Mouse (Mus musculus) neural tube, embryonic 13.5 days (tissue): ENCODE data around the gene Pakap. TPM values are rescaled to one million over a fixed set of nuclear protein-coding genes. Genes with fewer than 3 reads are reported as not detected.

ENCODE experiments used
- ATAC-seq: fragments of 200-750 bp; cut with Nextera tagmentation; 2 replicates; pipeline ENCODE4 v1.8.0; 2017; ENCODE audit warnings: low read depth, mild to moderate bottlenecking, moderate TSS enrichment, moderate library complexity
- H3K27ac ChIP-seq: fragments of 300-500 bp; sonication (generic); replicated peaks from 2 replicates; pipeline ENCODE4 v1.5.1; 2015; ENCODE audit warnings: moderate library complexity, mild to moderate bottlenecking, inconsistent platforms
- H3K27me3 ChIP-seq: fragments of 300-500 bp; sonication (generic); 2 replicates; pipeline ENCODE4 v1.6.1; 2015; ENCODE audit warnings: mild to moderate bottlenecking, inconsistent platforms
- H3K36me3 ChIP-seq: fragments of 300-500 bp; sonication (generic); 2 replicates; pipeline ENCODE4 v1.6.1; 2015; ENCODE audit warnings: mild to moderate bottlenecking, inconsistent platforms
- H3K4me1 ChIP-seq: fragments of 300-500 bp; sonication (generic); replicated peaks from 2 replicates; pipeline ENCODE4 v1.6.1; 2015; ENCODE audit warnings: inconsistent platforms
- H3K4me2 ChIP-seq: fragments of 300-500 bp; sonication (generic); 2 replicates; pipeline ENCODE4 v1.6.1; 2015; ENCODE audit warnings: inconsistent platforms, mild to moderate bottlenecking, moderate library complexity
- H3K4me3 ChIP-seq: fragments of 300-500 bp; sonication (generic); 2 replicates; pipeline ENCODE4 v1.5.1; 2015; ENCODE audit warnings: mild to moderate bottlenecking, inconsistent platforms
- H3K9ac ChIP-seq: fragments of 300-500 bp; sonication (generic); 2 replicates; pipeline ENCODE4 v1.6.1; 2015; ENCODE audit warnings: moderate library complexity, mild to moderate bottlenecking, inconsistent platforms
- H3K9me3 ChIP-seq: fragments of 300-500 bp; sonication (generic); 2 replicates; pipeline ENCODE4 v1.6.1; 2016; ENCODE audit warnings: inconsistent platforms
- WGBS: fragments of 180-500 bp; shearing (Covaris S2); methylation state at CpG from one replicate; pipeline ENCODE4 v1.1.7; 2015; 5-methylcytosine and 5-hydroxymethylcytosine counted together
- polyA plus RNA-seq: library from polyadenylated mRNA; unstranded; fragments of >200 nt; fragmentation: Nextera tagmentation; extraction: Ambion mirVana; gene quantifications from 2 replicates; pipeline ENCODE4 v1.2.1, GENCODE M21; 2015

Gene Pakap
- polyA plus RNA-seq, 1 experiment from 2014 or later, result 9.1 TPM

DNA sequence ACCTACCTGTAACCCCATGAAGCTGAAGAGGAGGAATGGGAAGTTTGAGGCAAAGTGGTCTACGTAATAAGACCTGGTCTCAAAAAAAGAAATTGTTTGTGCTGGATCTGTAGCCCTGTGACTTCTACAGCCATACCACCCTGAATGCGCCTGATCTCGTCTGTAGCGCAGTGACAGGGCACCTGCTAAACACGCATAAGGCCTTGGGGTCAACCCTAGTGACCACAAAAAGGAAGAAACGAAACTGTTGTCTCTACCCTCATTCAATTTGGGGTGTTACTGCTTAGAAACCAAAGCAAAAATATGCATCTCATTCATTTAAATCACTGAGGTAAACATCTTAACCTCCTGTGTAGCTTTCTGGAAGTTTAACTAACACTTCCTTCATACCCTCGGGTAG is 136.6 kb downstream of the Pakap start:
- no peak for ATAC-seq
- Histone ChIP-seq H3K27me3 (no peaks in the 10 kb centered on the region), H3K27ac (no peak overlapping the region), H3K4me2 (no peak overlapping the region), H3K9ac (no peak overlapping the region), H3K36me3 (no peaks in the 10 kb centered on the region), H3K9me3 (no peaks in the 10 kb centered on the region), H3K4me3 (no peak overlapping the region), H3K4me1 (peaks cover 9% of the 10 kb centered on the region)
- 83% methylated on average over 7 of the region's 7 CpGs for WGBS

DNA sequence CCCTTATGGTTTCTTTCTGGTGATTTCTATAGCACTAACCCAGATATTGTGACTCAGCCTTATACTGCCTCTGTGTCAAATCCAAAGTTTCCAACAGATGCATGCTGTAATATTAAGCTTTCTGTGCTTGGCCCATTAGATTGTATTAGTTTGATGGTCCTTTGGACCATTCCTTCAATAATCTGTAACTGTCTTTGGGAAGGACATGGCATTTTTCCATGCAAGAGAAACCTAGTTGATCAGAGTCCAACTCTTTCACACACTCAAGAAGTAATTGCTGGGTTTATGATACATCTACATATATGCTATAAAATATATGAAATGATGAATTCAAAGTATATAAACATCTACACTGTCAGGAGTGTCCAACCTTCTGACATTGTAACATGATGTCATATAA is 147.9 kb downstream of the Pakap start:
- Histone ChIP-seq H3K27ac (no peak overlapping the region), H3K9ac (no peak overlapping the region), H3K9me3 (no peaks in the 10 kb centered on the region), H3K36me3 (no peaks in the 10 kb centered on the region), H3K4me2 (no peak overlapping the region), H3K4me1 (no peaks in the 10 kb centered on the region; the same call in 1 of the 2 replicates), H3K4me3 (no peak overlapping the region), H3K27me3 (no peaks in the 10 kb centered on the region)
- ATAC-seq, result no peak

DNA sequence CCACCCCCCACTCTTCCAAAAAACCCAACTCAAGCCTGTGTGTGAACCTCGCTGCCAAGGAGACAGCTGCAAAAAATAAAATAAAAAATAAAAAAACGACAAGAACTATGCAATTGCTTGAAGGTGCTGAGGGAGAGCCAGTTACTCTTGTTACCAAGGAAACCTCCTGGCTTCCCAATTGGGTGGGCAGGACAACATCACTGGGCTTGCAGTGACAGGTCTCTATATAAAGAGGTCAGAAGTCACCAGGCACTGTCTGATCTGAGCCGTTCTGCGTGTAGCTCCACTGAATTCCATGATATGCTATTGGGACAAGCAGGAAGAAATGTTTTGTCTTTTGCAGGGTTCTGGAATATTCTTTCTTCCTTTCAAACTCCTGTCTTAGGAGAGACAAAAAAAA is 148.8 kb downstream of the Pakap start:
- no peak for ATAC-seq
- Histone ChIP-seq H3K4me1 (no peaks in the 10 kb centered on the region; the same call in 1 of the 2 replicates), H3K9me3 (no peaks in the 10 kb centered on the region), H3K27ac (no peak overlapping the region), H3K9ac (no peak overlapping the region), H3K4me3 (no peak overlapping the region), H3K36me3 (no peaks in the 10 kb centered on the region), H3K4me2 (no peak overlapping the region), H3K27me3 (no peaks in the 10 kb centered on the region)
- 36% methylated on average over 4 of the region's 4 CpGs for WGBS

DNA sequence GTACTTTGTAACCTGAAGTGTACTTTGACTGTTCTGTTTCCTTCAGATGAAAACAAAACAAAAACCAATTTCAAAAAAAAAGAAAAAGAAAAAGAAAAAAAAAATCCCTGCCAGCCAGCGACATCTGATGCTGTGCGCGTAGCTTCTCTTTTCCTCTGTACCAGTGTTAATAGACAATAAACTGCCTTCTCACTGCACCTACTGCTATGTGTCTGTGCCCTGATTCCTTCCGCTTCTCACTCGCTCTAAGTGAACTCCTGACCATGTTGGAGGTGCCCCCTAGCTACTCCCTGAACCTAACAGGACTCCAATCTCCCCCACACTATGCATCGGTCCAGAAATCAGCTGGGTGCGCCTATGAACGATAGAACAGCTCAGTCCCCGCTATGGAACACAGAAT is 149.4 kb downstream of the Pakap start, which contains the start of gene Akap2:
Gene Akap2 (plus strand): TSS at position 304 of the 400 bp plus-strand sequence.
- WGBS, result 84% methylated on average over 9 of the region's 9 CpGs

DNA sequence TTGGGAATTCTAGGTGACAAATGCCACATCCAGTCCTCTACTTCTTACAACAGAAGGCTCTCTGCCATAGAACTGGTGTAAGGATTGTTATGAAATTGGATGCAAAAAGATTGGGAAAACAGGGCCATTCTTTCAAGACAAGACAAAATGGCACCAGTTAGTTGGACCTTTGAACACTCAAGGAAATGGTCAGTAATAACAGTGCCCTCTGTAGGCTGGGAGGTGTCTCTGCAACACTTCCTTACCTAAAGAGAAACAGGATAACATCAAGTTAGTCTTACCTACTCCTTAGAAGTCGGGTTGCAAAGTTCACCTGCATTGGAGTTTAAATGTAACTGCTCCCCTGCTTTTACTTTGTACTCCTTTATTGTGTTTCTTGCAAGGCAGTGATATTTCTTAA is 151.4 kb downstream of the Pakap start:
- H3K36me3 ChIP-seq, result no peaks in the 10 kb centered on the region
- H3K4me1 ChIP-seq, result no peaks in the 10 kb centered on the region; the same call in 1 of the 2 replicates
- no peak overlapping the region for H3K4me2 ChIP-seq
- H3K27me3 ChIP-seq, result no peaks in the 10 kb centered on the region
- no peak overlapping the region for H3K9ac ChIP-seq
- H3K4me3 ChIP-seq, result no peak overlapping the region
- no peak for ATAC-seq
- no peaks in the 10 kb centered on the region for H3K9me3 ChIP-seq
- WGBS, result 95% methylated on average over 1 of the region's 1 CpGs
- no peak overlapping the region for H3K27ac ChIP-seq

More for the DNA sequence above, 149.4 kb downstream of the Pakap start, which contains the start of gene Akap2:
- no peaks in the 10 kb centered on the region for H3K9me3 ChIP-seq
- H3K36me3 ChIP-seq, result no peaks in the 10 kb centered on the region
- H3K27ac ChIP-seq, result no peak within 1 kb of the TSS
- ATAC-seq, result no peak
- H3K9ac ChIP-seq, result no peak within 1 kb of the TSS
- H3K4me1 ChIP-seq, result no peaks in the 10 kb centered on the region; the same call in 1 of the 2 replicates
- no peaks in the 10 kb centered on the region for H3K27me3 ChIP-seq
- H3K4me3 ChIP-seq, result no peak within 1 kb of the TSS
- no peak within 1 kb of the TSS for H3K4me2 ChIP-seq

DNA sequence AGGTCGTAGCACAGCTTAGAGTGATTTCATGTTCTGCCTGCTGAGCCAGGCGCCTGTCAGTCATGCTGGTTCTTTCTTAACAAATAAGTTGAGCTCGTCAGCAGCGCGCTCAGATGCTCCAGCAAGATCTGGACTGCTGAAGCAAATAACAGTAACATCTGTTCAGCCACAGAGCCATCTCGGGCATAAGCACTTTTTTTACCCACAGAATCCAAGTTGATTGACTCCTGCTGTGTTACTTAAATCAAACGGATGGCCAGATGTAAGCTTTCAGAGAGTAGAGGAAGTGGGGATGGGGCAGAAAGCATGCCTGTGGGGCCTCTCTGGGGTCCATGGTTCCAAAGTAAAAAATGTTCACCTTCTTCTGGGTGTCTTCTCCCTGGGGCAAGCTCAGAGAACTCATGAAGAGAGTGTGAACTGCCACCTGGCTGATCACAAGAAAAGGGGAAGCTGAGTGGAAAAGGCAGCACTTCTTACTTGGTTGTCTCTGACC is 152.9 kb downstream of the Pakap start:
- ATAC-seq, result no peak
- Histone ChIP-seq H3K27me3 (no peaks in the 10 kb centered on the region), H3K9ac (no peak overlapping the region), H3K4me3 (no peak overlapping the region), H3K4me2 (no peak overlapping the region), H3K4me1 (no peaks in the 10 kb centered on the region; the same call in 1 of the 2 replicates), H3K27ac (no peak overlapping the region), H3K9me3 (no peaks in the 10 kb centered on the region), H3K36me3 (no peaks in the 10 kb centered on the region)
- WGBS, result 39% methylated on average over 7 of the region's 7 CpGs

DNA sequence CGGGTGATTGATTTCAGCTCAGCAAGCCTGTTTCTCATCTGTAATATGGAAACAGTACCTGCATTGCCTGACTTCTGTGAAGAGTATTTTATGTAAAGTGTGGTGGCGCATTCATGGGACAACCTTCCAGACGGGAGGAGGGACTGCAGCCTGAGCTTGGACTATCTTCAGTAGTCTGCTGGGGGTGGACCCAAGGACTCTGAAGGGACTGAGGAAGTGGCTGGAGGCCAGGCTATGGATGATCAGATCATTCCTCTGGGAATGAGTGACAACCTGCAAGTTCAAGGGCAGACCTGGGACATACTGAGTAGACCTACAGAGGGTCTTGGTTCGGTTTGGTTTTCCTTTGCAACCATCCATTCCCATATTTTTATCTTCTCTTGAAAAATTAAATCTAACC is 154.3 kb downstream of the Pakap start:
- no peak for ATAC-seq
- Histone ChIP-seq H3K4me2 (no peak overlapping the region), H3K9me3 (no peaks in the 10 kb centered on the region), H3K9ac (no peak overlapping the region), H3K27me3 (no peaks in the 10 kb centered on the region), H3K36me3 (no peaks in the 10 kb centered on the region), H3K4me3 (no peak overlapping the region), H3K4me1 (no peaks in the 10 kb centered on the region), H3K27ac (no peak overlapping the region)
- WGBS, result 86% methylated on average over 4 of the region's 4 CpGs

DNA sequence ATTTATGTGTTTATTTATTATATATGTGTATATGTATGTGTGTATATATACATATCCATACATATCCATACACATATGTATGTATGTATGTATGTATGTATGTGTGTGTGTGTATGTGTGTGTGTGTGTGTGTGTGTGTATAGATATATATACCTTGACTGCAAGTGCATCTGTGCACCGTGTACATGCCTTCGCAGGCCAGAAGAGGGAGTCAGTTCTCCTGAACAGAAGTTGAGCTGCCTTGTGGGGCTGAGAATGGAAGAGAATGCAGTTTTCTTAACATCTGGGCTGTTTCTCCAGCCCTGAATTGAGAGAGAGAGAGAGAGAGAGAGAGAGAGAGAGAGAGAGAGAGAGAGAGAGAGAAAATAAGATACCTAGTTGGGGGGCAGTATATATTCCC is 155.7 kb downstream of the Pakap start:
- Histone ChIP-seq H3K27me3 (no peaks in the 10 kb centered on the region), H3K4me1 (no peaks in the 10 kb centered on the region), H3K27ac (no peak overlapping the region), H3K36me3 (no peaks in the 10 kb centered on the region), H3K9ac (no peak overlapping the region), H3K4me3 (no peak overlapping the region), H3K4me2 (no peak overlapping the region), H3K9me3 (no peaks in the 10 kb centered on the region)
- ATAC-seq, result no peak
- 56% methylated on average over 2 of the region's 2 CpGs for WGBS

DNA sequence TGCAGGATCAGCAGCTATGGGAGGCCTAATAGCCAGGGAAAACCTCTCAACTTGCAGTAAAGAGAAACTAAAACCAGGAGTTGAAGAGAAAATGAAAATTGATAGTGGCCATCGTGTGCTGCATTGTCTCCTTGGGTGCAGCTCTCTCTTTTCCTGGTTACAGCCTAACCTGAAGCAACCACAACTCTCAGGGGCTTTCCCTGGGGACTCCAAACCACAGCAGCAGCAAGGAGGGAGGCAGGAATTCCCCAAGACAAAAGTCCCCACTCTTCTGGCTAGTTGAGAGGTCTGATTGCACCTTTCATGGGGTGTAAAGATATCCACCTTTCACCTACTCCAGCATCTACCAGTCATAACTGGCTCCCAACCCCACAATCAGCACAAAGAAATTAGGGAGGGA is 157.6 kb downstream of the Pakap start:
- Histone ChIP-seq H3K4me2 (no peak overlapping the region), H3K9me3 (no peaks in the 10 kb centered on the region), H3K4me1 (no peaks in the 10 kb centered on the region), H3K36me3 (no peaks in the 10 kb centered on the region), H3K4me3 (no peak overlapping the region), H3K9ac (no peak overlapping the region), H3K27me3 (no peaks in the 10 kb centered on the region), H3K27ac (no peak overlapping the region)
- WGBS, result 92% methylated on average over 1 of the region's 1 CpGs
- no peak for ATAC-seq

DNA sequence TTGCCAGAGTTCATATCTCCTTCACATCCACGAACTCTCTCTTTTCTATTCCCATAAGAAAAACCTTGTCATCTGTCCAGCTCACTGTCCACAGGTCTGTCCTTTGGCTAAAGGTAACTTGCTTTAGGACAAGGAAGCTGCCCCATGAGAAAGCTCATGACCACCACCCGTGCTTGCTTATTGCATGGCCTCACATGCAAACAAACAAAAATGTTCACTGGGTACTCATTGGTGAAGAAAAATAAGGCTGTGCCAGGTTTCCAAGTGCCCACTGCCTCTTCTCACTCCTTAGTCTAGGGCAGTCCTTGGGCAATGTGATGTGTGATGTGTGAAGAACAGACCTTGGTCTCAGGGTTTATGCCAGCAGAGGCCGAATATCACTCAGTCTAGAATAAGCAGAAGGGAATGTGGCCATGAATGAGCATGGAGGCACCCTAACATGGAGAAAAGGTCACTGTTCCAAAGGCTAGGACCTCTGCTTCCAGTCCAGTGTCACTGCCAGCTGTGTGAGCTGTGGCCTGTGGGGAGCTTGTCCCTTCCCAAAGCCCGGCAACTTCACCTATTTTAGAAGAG is 160.7 kb downstream of the Pakap start:
- Histone ChIP-seq H3K27me3 (no peaks in the 10 kb centered on the region), H3K4me2 (no peak overlapping the region), H3K36me3 (no peaks in the 10 kb centered on the region), H3K4me3 (no peak overlapping the region), H3K4me1 (no peaks in the 10 kb centered on the region), H3K27ac (no peak overlapping the region), H3K9me3 (no peaks in the 10 kb centered on the region), H3K9ac (no peak overlapping the region)
- ATAC-seq, result no peak
- WGBS, result 87% methylated on average over 4 of the region's 4 CpGs

DNA sequence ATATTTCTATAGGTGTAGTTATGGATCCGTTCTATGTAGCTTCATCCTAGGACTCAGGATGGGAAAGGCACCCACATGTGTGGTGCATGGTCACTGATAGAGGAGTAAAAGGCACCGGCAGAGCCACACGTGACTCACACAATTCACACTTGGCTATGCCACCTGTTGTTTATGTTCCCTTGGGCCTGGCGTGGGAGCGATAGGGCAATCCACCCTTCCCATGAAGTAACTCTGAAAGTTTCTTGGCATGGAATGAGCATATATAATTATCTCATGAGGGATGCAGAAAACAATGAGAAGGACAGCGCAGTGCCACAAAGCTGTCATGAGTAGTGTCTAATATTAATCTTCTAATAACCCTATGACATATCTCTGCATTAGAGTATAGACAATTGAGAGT is 162.1 kb downstream of the Pakap start:
- Histone ChIP-seq H3K4me2 (no peak overlapping the region), H3K4me3 (no peak overlapping the region), H3K4me1 (no peaks in the 10 kb centered on the region), H3K9me3 (no peaks in the 10 kb centered on the region), H3K36me3 (no peaks in the 10 kb centered on the region), H3K27me3 (no peaks in the 10 kb centered on the region), H3K9ac (no peak overlapping the region), H3K27ac (no peak overlapping the region)
- no peak for ATAC-seq
- WGBS, result 97% methylated on average over 6 of the region's 6 CpGs

DNA sequence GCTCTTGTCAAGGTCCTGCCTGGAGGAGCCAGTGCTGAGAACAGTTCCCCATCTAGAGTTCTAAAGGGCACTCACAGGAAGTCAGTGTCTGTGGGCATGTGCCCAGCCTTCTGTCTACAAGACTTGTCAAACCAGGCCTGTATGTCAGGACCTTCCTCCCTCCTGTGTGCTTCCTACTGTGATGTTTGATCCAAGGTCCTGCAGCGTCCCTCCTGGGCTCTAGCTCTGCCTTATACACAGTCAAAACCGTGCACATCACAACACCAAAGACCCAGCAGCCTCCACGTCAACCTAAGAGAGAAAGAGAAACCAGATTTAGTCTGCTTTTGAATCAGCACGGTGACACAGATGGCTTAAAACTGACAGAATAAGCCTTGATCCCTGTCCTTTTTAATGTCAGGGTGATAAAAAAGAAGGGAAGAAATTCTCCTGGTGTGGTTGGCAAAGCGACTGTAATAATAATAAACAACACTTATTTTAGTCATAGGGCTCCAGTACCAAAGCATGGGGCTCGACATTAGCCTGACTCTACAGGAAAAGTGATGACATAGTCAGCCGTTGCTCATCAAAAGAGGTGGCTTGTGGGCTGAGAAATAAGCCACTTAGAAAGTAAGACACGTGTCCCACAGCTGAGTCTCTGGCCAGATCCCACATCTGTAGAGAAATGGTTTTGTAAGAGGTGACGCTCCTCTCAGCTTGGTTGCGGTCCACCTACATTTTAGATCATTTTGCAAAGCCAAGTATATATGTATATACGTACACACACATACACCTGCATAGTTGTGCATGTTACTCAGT is 163.0 kb downstream of the Pakap start:
- no peak for ATAC-seq
- H3K4me3 ChIP-seq, result no peak overlapping the region
- no peak overlapping the region for H3K9ac ChIP-seq
- no peak overlapping the region for H3K4me2 ChIP-seq
- no peaks in the 10 kb centered on the region for H3K27me3 ChIP-seq
- H3K4me1 ChIP-seq, result no peaks in the 10 kb centered on the region
- 84% methylated on average over 11 of the region's 11 CpGs for WGBS
- no peaks in the 10 kb centered on the region for H3K9me3 ChIP-seq
- H3K27ac ChIP-seq, result no peak overlapping the region
- H3K36me3 ChIP-seq, result no peaks in the 10 kb centered on the region
